Mouse (Mus musculus): ENCODE data around the gene Ipo13. TPM values are rescaled to one million over a fixed set of nuclear protein-coding genes. Genes with fewer than 3 reads are reported as not detected.

Gene Ipo13
- total RNA-seq, 2 experiments from 2014 or later = 50.9 to 61.5 TPM

GRCm38 (mm10) chr4:117886644-117887043, 28.2 kb downstream of the Ipo13 start:
- DNase-seq = peak in 1 of 2 experiments; percentile 27
- intact Hi-C loops (cut with DNase I) = no loop called here

GRCm38 (mm10) chr4:117885994-117886393, 28.8 kb downstream of the Ipo13 start:
- intact Hi-C loops (cut with DNase I) = no loop called here
- no peak for DNase-seq

GRCm38 (mm10) chr4:117885093-117885492, 29.7 kb downstream of the Ipo13 start:
- intact Hi-C loops (cut with DNase I) = no loop called here
- no peak for DNase-seq

GRCm38 (mm10) chr4:117884146-117884545, 30.7 kb downstream of the Ipo13 start:
- intact Hi-C loops (cut with DNase I) = no loop called here
- no peak for DNase-seq

- intact Hi-C loops (cut with DNase I) = loop anchor here (1.0 kb wide), 1 partner anchor 200 kb away; no protein-coding TSS in a partner anchor
- peak; percentile 67 to 68 for DNase-seq
Measured at GRCm38 (mm10) chr4:117882701-117883691, 31.8 kb downstream of the Ipo13 start, which contains the start of gene B4galt2. Gene B4galt2, minus strand, starts transcription at chr4:117883487.

- intact Hi-C loops (cut with DNase I) = no loop called here
Measured at GRCm38 (mm10) chr4:117878703-117879102, 36.1 kb downstream of the Ipo13 start.

GRCm38 (mm10) chr4:117878301-117878700, 36.5 kb downstream of the Ipo13 start:
- intact Hi-C loops (cut with DNase I) = no loop called here
- no peak for DNase-seq

More at GRCm38 (mm10) chr4:117878703-117879102, 36.1 kb downstream of the Ipo13 start:
- no peak for DNase-seq

- intact Hi-C loops (cut with DNase I) = no loop called here
- no peak for DNase-seq
Measured at GRCm38 (mm10) chr4:117873615-117874014, 41.2 kb downstream of the Ipo13 start.

- no peak for DNase-seq
- intact Hi-C loops (cut with DNase I) = no loop called here
Measured at GRCm38 (mm10) chr4:117872471-117872886, 42.3 kb downstream of the Ipo13 start, which contains the start of gene Ccdc24. Gene Ccdc24, minus strand, starts transcription at chr4:117872557.

GRCm38 (mm10) chr4:117871787-117872186, 43.0 kb downstream of the Ipo13 start:
- no peak for DNase-seq
- intact Hi-C loops (cut with DNase I) = no loop called here

- intact Hi-C loops (cut with DNase I) = no loop called here
- no peak for DNase-seq
Measured at GRCm38 (mm10) chr4:117870437-117870836, 44.4 kb downstream of the Ipo13 start.

GRCm38 (mm10) chr4:117869317-117869716, 45.5 kb downstream of the Ipo13 start:
- DNase-seq = no peak
- intact Hi-C loops (cut with DNase I) = loop anchor here (10.0 kb wide), 1 partner anchor 165 kb away; no protein-coding TSS in a partner anchor

- peak; percentile 67 to 78 for DNase-seq
- intact Hi-C loops (cut with DNase I) = loop anchor here (1.0 to 10.0 kb wide), 2 partner anchors 39 to 163 kb away; no protein-coding TSS in a partner anchor
Measured at GRCm38 (mm10) chr4:117867823-117868222, 47.0 kb downstream of the Ipo13 start.

GRCm38 (mm10) chr4:117867000-117867399, 47.8 kb downstream of the Ipo13 start:
- no peak for DNase-seq
- intact Hi-C loops (cut with DNase I) = loop anchor here (1.0 to 10.0 kb wide), 2 partner anchors 162 to 218 kb away; no protein-coding TSS in a partner anchor

- intact Hi-C loops (cut with DNase I) = loop anchor here (1.0 to 10.0 kb wide), 2 partner anchors 161 to 219 kb away; no protein-coding TSS in a partner anchor
- DNase-seq = peak; percentile 79 to 81
Measured at GRCm38 (mm10) chr4:117866083-117866482, 48.7 kb downstream of the Ipo13 start.

- intact Hi-C loops (cut with DNase I) = loop anchor here (10.0 kb wide), 1 partner anchor 158 kb away; no protein-coding TSS in a partner anchor
- DNase-seq = peak in 1 of 2 experiments; percentile 36
Measured at GRCm38 (mm10) chr4:117862823-117863222, 52.0 kb downstream of the Ipo13 start.

GRCm38 (mm10) chr4:117860570-117860969, 54.2 kb downstream of the Ipo13 start:
- intact Hi-C loops (cut with DNase I) = loop anchor here (10.0 kb wide), 1 partner anchor 156 kb away; no protein-coding TSS in a partner anchor
- no peak for DNase-seq

- DNase-seq = peak; percentile 51 to 75
Measured at GRCm38 (mm10) chr4:117858794-117859193, 56.0 kb downstream of the Ipo13 start.

GRCm38 (mm10) chr4:117855146-117855545, 59.7 kb downstream of the Ipo13 start:
- intact Hi-C loops (cut with DNase I) = no loop called here
- DNase-seq = no peak

More at GRCm38 (mm10) chr4:117858794-117859193, 56.0 kb downstream of the Ipo13 start:
- intact Hi-C loops (cut with DNase I) = loop anchor here (2.0 kb wide), 1 partner anchor 30 kb away; no protein-coding TSS in a partner anchor

- intact Hi-C loops (cut with DNase I) = no loop called here
- DNase-seq = no peak
Measured at GRCm38 (mm10) chr4:117852152-117852868, 62.5 kb downstream of the Ipo13 start.

All from heart, postnatal 10 days (tissue).